Mouse (Mus musculus) adrenal gland, postnatal 36 days (tissue): ENCODE results near the gene Cpm. TPM values are rescaled to one million over a fixed set of nuclear protein-coding genes. Genes with fewer than 3 reads are reported as not detected.
"Not testable (repeated sequence)": the region's sequence is repeated elsewhere in the genome, so short reads cannot be mapped to it uniquely, and the experiment has no call there.

Source experiments
- DNase-seq, 2 experiments: peaks; one replicate each; pipeline ENCODE4 v3.0.0; 2021; ENCODE audit warnings: mixed read lengths in 1 of 2
- total RNA-seq, 2 experiments: library from RNA; stranded (reverse); gene quantifications; 2 replicates each; pipeline ENCODE4 v1.2.3; 2021

Gene Cpm
- total RNA-seq, 2 experiments from 2014 or later, result 25.3 to 34.9 TPM

DNA sequence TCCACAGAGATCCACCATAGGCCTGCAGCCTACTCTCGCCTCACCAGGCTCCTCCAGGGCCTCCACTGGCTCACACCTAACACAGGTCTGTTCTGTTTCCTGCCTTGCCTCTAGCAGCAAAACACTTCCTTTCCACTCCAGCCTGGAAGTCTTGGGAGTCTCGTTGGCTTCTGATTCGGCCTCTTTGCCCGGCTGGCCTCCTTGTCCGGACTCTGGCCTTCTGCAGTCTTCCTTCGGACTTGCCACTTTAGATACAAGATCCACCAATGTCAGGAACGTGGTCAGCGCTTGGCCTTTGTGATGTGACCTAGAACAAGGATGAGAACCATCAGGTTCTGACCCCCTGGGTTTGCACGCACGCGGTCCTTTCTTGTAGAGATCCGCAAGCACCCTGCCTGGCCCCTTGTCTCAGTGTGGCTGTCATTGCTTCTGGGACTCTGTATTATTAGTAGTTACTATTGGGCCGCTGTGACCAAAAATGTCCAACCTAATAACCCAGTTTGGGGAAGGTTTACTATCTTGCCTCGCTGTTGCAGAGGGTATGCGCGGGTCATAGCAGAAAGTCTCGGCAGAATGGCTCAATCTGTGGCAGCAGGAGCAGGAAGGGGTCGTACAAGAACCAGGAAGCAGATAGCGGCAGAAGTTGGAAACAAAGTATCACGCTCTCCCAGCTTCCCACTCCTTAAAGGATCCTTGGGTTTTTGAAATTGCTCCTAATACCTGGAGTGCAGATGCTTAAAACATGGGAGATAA, 22.1 kb upstream of the Cpm start:
- no peak for DNase-seq

GRCm38 (mm10) chr10:117607804-117608279, 21.5 kb upstream of the Cpm start:
- no peak for DNase-seq

DNA sequence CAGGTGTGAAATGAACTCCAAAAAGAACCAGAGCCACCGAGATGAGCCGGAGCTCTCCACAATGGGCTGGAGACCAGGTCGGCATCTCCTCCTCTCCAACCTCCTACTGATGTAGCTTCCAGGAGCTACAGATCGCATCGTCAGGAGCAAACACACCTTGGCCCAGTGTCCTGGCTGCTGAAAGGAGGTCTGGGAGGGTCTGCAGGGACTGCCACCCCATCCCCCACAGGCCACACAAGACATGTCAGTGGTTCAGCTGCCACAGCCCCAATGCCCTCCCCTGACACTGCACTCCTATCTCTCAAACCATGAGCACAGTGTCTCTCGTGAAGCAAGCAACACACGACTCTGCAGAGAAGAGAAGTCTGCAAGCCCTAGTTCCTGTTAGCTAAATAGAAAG, 20.8 kb upstream of the Cpm start:
- no peak for DNase-seq

DNA sequence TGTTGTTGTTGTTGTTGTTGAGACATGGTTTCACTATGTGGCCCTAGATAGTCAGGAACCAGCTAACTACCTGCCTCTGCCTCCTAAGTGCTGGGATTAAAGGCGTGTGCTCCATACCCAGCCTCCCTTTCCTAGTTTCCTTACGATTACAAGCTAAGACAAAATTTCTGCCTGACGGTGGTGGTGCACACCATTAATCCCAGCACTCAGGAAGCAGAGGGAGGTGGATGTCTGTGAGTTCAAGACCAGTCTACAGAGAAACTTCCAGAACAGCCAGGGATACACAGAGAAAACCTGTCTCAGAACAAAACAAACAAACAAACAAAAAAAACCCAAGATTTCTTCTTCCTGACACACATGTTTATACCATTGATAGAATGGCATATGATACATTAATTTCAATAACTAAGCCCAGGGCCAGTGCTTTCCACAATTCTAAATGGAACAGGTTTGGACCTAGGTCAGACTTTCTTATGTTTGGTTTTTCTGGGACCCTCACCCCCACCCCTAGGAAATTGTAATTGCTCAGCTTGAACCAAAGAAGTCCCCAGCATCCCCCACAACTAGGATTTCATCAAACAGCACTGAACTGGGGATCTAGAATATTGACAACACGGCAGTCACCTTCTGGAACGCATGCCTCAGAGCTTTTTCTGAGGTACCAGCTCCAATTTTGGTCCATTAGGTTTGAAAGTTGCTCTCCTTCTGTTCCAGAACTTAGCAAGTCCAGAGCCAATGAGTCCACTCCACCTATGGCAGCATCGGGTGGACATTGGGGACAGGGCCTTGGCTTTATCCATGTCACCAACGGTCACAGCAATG, 20.1 kb upstream of the Cpm start:
- DNase-seq, result no peak

- DNase-seq, result no peak
These were observed 19.6 kb upstream of the Cpm start for GRCm38 (mm10) chr10:117609810-117610090.

DNA sequence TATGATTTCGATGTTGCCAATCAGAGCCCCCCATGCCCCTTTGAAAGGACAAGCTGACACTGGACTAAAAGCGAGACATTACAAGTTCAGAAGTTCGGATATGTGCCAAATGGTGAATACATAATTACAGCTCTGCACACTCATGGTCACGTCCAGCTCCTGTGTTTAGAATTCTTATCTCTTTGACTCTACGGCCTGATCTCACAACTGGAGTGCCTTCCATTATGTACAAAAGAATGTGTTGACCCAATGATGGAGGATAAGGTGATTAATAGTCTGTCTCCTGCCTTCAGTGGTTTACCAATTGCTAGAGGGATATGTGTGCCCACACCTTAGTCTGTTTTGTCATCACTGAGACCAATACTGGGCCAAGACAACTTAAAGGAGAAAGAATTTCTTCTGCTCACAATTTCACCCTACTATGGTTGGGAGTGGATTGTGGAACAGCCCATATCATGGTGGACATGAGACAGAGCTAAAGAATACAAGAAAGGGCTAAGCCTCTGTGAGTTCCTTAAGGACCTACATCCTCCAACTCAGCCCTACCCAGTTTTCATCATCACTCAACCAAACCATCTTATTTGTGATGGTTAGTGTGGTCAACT, 19.0 kb upstream of the Cpm start:
- DNase-seq, result no peak

DNA sequence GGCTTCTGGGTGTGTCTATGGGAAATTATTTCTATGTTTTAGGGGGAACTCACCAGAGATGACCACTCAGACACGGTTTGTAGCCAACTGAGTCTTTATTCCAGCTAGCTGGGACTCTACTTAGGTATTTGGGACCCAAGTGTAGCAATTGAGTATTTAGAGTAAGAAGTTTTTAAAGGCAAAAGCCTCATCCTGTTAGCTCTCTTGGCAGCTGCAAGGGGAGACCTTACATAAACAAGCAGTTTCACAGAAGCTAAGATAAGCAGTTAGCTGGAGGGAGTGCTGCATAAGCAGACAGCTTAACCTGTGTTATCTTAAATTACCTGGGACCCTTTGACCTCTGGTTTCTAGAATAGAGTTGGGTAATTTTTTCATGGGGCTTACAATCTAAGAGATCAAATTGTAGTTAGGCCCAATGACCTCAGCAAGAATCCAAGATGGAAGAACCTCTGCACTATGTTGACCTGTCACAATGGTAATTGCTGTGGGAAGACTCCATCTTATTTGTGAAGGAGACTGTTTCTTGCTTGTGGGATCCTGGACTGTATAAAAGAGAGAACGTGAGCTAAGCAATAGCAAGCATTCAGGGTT, 18.4 kb upstream of the Cpm start:
- no peak for DNase-seq

GRCm38 (mm10) chr10:117611503-117611902, 17.8 kb upstream of the Cpm start:
- DNase-seq, result no peak

DNA sequence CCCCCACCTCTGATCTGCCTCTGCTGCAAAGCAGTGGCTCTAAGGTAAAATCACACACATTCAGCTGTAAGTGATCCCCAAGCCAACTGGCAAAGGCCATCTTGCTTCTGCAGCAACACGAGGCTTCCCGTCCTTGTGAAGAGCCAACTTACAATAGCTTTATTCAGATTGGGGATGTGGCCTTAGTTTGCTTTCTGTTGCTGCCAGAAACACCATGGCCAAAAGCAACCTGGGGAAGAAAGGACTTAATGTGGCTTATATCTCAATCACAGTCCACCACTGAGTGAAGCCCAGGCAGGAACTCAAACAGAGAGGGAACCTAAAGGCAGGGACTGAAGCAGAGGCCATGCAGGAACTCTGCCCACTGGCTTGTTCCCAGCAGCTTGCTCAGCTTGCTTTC, 17.3 kb upstream of the Cpm start:
- DNase-seq, result no peak

DNA sequence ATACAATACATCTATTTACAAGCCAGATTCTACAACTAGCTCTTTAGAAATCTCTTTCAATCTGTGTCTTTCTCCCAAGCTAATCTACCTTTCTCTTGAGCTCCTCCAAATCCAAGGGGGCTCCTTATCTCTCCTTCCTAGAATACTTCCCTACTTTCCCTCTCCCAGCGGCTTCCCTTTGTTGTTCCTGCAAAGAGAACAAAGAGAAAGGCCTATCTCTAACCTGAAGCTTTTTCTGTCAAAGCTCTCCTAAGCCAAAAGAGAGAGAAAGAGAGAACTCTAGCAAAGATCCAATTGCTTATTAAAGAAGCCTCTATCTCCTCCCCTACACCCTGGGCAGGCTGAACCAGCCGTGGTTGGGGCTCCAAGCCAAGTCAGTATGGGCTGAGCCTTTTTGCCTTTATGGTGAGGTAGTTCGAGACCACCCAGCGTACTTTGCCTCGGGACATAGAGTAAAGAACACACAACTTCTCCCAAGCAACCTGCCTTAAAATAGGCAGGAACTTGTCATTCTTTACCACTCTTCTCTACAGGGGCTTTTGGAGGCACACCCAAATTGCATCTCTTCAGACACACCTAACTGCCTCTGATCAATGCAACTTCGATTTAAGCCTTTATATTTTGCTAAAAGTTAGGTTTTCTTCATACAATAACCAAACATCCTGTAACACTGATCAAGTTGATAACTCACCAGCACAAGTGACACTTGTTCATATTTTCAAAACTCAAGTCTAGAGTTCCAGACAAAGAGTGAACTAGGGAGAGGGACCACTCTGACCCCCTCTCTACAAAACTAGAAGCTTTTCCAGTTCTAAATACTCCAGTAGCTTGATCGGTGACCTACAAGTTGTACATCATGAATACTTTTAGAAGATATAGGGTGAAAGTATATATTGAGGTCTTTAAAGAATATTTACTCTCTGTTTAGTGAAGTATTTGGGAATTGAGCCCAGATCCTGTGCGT, 16.4 kb upstream of the Cpm start:
- DNase-seq, result no peak

DNA sequence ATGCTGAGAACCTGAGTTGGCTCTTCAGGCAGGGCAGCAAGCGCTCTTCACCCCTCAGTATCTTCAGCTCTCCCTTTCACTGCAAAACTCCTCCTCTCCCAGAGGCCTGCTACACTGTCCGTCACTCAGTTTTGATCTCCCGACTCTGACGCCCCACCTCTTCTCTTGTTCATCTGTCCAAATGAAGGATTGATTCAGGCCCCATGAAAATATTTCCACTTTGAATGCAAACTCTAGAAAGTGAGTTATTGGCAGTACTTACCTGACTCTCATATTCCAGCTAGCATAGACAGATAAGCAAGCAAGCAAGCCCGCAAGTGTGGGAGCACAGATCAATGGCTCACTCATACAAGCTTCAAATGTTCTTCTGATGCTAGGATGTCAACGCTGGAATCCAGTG, 15.3 kb upstream of the Cpm start:
- DNase-seq, result no peak

DNA sequence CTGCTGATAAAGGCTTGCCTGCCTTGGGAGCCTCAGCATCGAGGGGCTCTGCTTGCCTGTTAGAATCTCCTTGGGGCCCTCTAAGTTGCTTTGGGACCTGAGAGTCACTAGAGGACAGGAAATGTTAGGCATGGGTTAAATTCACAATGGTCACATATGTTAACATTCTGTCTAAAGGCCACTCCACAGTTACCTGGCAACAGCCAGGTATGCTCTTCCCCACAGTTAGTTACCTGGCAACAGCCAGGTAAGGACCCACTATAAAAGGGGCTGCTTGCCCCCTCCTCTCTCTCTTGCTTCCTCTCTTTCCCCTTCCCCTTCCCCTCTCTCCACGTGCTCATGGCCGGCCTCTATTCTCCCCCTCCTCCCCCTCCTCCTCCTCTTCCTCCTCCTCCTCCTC, 14.9 kb upstream of the Cpm start:
- no peak for DNase-seq

GRCm38 (mm10) chr10:117615239-117615638, 14.1 kb upstream of the Cpm start:
- DNase-seq, result no peak

GRCm38 (mm10) chr10:117615746-117616145, 13.6 kb upstream of the Cpm start:
- DNase-seq, result no peak

DNA sequence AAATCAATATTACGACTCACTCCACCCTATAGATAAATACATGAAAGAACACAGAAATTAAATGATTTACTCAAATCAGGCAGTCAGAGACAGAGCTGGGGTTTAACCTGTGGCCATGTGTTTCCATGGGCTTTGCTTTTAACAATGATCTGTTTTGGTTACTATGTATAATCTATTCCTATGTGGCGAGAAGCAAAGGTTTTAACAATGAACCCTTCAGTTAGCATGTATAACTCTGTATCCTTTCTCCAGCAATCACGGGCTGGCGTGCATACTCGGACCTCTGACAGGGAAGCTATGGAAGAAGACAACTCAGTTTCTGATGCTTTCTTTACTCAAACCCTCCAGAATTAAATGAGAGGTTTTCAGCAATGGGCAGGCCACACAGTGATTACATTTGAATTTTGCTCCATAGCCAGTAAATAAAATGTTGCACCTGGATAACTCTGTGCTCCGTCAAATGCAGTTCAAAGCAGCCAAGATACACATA, 13.1 kb upstream of the Cpm start:
- no peak for DNase-seq

- DNase-seq, result not testable (repeated sequence)
These were observed 12.5 kb upstream of the Cpm start for GRCm38 (mm10) chr10:117616765-117617164.

DNA sequence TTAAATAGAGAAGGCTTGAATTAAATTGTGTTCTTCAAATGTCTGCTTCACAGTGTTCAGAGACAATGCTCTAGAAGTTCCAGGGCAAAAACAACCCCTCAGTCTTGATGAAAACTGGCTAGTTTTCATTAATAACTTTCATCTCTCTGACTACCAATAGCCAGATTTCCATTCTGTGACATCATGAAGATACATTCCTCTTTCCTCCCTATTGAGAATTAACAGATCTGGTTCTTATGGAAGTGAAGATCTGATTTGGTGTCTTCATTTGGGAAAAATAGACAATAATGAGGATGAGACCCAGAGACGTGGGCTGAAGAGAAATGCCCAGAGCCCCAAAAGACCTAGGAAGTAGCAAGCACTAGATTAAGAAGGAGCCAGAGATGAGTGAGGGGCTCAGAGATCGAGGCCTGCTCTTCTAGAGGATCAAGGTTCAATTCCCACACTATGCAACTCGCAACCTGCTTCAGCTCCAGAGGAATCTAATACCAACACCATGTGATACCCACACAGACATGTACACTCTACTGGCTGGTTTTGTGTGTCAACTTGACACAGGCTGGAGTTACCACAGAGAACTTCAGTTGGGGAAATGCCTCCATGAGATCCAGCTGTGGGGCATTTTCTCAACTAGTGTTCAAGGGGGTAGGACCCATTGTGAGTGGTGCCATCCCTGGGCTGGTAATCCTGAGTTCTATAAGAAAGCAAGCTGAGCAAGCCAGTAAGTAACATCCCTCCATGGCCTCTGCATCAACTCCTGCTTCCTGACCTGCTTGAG, 11.5 kb upstream of the Cpm start:
- DNase-seq, result no peak

- DNase-seq, result peak in 1 of 2 experiments; percentile 4
These were observed 10.0 kb upstream of the Cpm start for GRCm38 (mm10) chr10:117619041-117619861.

DNA sequence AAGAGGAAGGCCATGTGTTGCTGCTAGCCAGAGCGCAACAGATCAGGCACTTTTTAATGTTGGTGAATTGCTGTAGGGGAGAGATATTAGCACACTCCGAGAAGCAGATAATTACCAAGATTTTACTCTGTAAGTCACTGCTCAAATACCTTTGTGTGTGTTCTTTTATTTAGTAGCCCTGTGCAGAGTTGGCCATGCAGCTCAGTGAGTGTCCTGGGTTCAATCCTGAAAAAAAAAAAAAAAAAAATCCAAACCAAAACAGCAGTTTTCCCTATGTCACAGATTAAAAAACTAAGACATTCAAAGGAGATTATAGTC, 9.5 kb upstream of the Cpm start:
- no peak for DNase-seq

DNA sequence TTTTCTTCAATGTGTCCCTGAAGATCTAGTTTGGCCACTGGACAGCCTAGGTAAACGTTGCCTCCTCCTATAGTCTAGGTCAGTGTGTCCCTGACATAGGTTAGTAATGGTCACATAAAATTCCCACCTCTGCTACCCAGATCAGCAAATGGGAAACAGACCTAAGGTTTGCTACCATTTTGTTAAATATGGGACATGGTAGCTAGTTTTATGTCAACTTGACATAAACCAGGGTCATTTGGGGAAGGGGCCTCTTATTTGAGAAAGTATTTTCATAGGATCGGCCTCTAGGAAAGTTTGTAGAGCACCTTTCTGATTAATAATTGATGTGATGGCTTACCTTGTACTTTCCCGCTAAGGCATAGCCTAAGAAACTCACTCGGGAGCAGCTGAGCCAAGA, 8.8 kb upstream of the Cpm start:
- no peak for DNase-seq
